Mouse (Mus musculus) intestine, embryonic 16.5 days (tissue): ENCODE data around the gene Ssbp2. TPM values are rescaled to one million over a fixed set of nuclear protein-coding genes. Genes with fewer than 3 reads are reported as not detected.

Experiments
- ATAC-seq: fragments of 200-750 bp; cut with Nextera tagmentation; 2 replicates; pipeline ENCODE4 v1.8.0; 2017; ENCODE audit warnings: moderate TSS enrichment, moderate library complexity
- H3K27ac ChIP-seq: fragments of 300-500 bp; sonication (generic); 2 replicates; pipeline ENCODE4 v1.5.1; 2014; ENCODE audit warnings: mild to moderate bottlenecking, low read length
- H3K27me3 ChIP-seq: fragments of 300-500 bp; sonication (generic); replicated peaks from 2 replicates; pipeline ENCODE4 v1.6.1; 2014; ENCODE audit warnings: low read length, control low read depth, mixed read lengths; ENCODE audit not compliant: control insufficient read depth, insufficient read depth
- H3K36me3 ChIP-seq: fragments of 300-500 bp; sonication (generic); 2 replicates; pipeline ENCODE4 v1.6.1; 2014; ENCODE audit warnings: low read length, control low read depth; ENCODE audit not compliant: control insufficient read depth, insufficient read depth
- H3K4me1 ChIP-seq: fragments of 300-500 bp; sonication (generic); 2 replicates; pipeline ENCODE4 v1.6.1; 2014; ENCODE audit warnings: low read length, control low read depth, mixed read lengths; ENCODE audit not compliant: control insufficient read depth, insufficient read depth
- H3K4me2 ChIP-seq: fragments of 300-500 bp; sonication (generic); 2 replicates; pipeline ENCODE4 v1.6.1; 2014; ENCODE audit warnings: low read depth, low read length, control low read depth
- H3K4me3 ChIP-seq: fragments of 300-500 bp; sonication (generic); 2 replicates; pipeline ENCODE4 v1.5.1; 2014; ENCODE audit warnings: mild to moderate bottlenecking, low read length
- H3K9ac ChIP-seq: fragments of 300-500 bp; sonication (generic); 2 replicates; pipeline ENCODE4 v1.6.1; 2014; ENCODE audit warnings: low read depth, low read length
- H3K9me3 ChIP-seq: fragments of 300-500 bp; sonication (generic); 2 replicates; pipeline ENCODE4 v1.6.1; 2016; ENCODE audit warnings: low read length, control low read depth; ENCODE audit not compliant: control insufficient read depth
- WGBS: fragments of 180-500 bp; shearing (Covaris S2); extraction: QIAGEN DNeasy Blood & Tissue Kit; methylation state at CpG from one replicate; pipeline ENCODE4 v1.1.7; 2014; 5-methylcytosine and 5-hydroxymethylcytosine counted together
- polyA plus RNA-seq: library from polyadenylated mRNA; unstranded; fragments of >200 nt; fragmentation: Nextera tagmentation; extraction: Ambion mirVana; gene quantifications from 2 replicates; pipeline ENCODE4 v1.2.1, GENCODE M21; 2015

The Ssbp2 gene
- polyA plus RNA-seq, 1 experiment from 2014 or later: 78.7 TPM

DNA sequence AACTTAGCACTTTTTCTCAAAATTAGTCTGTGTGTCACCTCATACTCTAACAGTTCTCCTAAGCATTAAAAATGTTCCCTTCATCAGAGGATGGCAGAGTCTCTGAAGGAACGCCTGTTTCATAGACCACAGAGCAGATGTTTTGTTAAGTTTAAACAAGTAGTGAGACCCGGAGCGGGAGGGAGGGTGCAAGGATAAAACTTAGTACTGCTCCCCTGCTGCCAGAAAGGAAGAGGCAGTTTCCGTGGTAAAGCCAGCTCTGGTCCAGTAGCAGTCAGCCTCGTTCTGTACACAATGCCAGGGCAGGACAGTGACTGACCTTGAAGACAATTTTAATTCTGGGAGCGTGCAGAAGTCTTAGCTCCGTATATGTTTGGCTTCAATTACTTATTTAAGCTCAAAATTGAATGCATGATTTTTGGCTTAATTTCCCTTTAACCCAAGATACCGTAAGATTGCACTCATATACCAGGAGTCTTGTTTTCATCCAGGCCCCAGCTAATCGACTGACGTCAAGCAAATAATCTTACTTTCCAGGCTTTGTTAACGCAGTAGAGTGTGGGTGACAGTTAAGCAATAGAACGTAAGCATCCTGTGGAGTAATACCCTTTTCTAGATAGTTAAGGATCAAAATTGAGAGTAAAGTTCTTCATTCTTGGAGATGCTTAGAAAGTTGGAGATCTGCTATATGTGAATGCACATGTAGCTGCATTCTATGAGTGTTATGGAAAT lies 42.7 kb downstream of the Ssbp2 start:
- no peak for ATAC-seq
- Histone ChIP-seq H3K9me3 (no peaks in the 10 kb centered on the region), H3K9ac (no peak overlapping the region), H3K4me3 (no peak overlapping the region), H3K27ac (no peak overlapping the region), H3K4me1 (no peaks in the 10 kb centered on the region; the same call in 1 of the 2 replicates), H3K27me3 (no peaks in the 10 kb centered on the region), H3K4me2 (no peak overlapping the region), H3K36me3 (no peaks in the 10 kb centered on the region)
- 69% methylated on average over 12 of the region's 12 CpGs for WGBS

- Histone ChIP-seq H3K4me1 (peaks cover 6% of the 10 kb centered on the region), H3K27me3 (no peaks in the 10 kb centered on the region), H3K27ac (no peak overlapping the region), H3K4me2 (no peak overlapping the region), H3K36me3 (no peaks in the 10 kb centered on the region), H3K9me3 (no peaks in the 10 kb centered on the region), H3K4me3 (no peak overlapping the region), H3K9ac (no peak overlapping the region)
- WGBS: 61% methylated on average over 1 of the region's 1 CpGs
- ATAC-seq: no peak
Measured at GRCm38 (mm10) chr13:91508991-91509390, 48.9 kb downstream of the Ssbp2 start.

DNA sequence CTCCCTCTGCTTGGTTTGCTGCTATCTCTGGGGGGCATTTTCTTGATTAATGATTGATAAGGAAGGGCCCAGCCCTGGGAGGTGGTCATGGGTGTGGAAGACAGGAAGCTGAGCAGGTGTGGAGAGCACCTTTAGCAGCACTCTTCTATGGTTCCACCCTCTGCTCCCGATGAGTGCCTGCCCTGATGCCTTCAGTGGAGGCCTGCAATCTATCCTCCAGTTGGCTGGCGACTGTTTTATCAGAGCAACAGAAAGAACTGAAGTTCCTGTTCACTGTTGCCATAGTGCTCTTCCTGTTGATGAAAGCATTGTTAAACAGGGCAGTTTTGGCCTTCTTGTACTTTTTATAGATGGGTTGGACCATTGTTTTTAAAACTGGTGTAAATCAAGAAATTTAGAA lies 49.4 kb downstream of the Ssbp2 start:
- H3K27me3 ChIP-seq: no peaks in the 10 kb centered on the region
- H3K27ac ChIP-seq: no peak overlapping the region
- WGBS: 36% methylated on average over 2 of the region's 2 CpGs
- peaks cover 6% of the 10 kb centered on the region for H3K4me1 ChIP-seq
- H3K4me2 ChIP-seq: no peak overlapping the region
- ATAC-seq: no peak
- no peak overlapping the region for H3K9ac ChIP-seq
- H3K4me3 ChIP-seq: no peak overlapping the region
- no peaks in the 10 kb centered on the region for H3K9me3 ChIP-seq
- H3K36me3 ChIP-seq: no peaks in the 10 kb centered on the region

DNA sequence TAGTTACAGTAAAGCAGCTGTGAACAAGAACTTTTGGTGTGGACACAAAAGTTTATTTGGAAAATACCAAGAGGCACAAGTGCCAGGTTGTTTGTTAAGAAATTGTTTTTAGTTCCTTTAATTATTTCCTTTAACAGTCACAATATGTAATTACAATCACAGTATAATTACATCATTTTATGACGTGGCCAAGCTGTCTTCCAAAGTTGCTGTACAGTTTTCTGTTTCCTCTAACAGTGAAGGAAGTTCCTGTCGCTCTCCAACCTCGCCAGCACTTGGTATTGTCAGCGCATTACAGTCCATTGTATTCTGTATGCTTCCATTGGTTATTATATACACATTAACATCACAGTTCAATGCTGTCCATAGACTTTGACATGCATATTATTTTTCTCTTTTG lies 54.9 kb downstream of the Ssbp2 start:
- H3K4me2 ChIP-seq: no peak overlapping the region
- H3K27me3 ChIP-seq: no peaks in the 10 kb centered on the region
- WGBS: 84% methylated on average over 4 of the region's 4 CpGs
- H3K27ac ChIP-seq: no peak overlapping the region
- H3K36me3 ChIP-seq: no peaks in the 10 kb centered on the region
- H3K9ac ChIP-seq: no peak overlapping the region
- no peak for ATAC-seq
- no peaks in the 10 kb centered on the region for H3K9me3 ChIP-seq
- 0 out of 2 replicates have a peak, but pooled peaks cover 3% of the 10 kb centered on the region for H3K4me1 ChIP-seq
- H3K4me3 ChIP-seq: no peak overlapping the region

- Histone ChIP-seq H3K4me2 (no peak overlapping the region), H3K27ac (no peak overlapping the region), H3K36me3 (no peaks in the 10 kb centered on the region), H3K27me3 (no peaks in the 10 kb centered on the region), H3K9me3 (no peaks in the 10 kb centered on the region), H3K4me1 (0 out of 2 replicates have a peak, but pooled peaks cover 3% of the 10 kb centered on the region), H3K4me3 (no peak overlapping the region), H3K9ac (no peak overlapping the region)
- ATAC-seq: no peak
- WGBS: 40% methylated on average over 4 of the region's 4 CpGs
Measured at GRCm38 (mm10) chr13:91520073-91520750, 60.1 kb downstream of the Ssbp2 start.

GRCm38 (mm10) chr13:91520968-91521367 lies 60.9 kb downstream of the Ssbp2 start:
- H3K27ac ChIP-seq: no peak overlapping the region
- H3K36me3 ChIP-seq: no peaks in the 10 kb centered on the region
- no peak for ATAC-seq
- no peaks in the 10 kb centered on the region for H3K9me3 ChIP-seq
- H3K4me2 ChIP-seq: no peak overlapping the region
- no peak overlapping the region for H3K9ac ChIP-seq
- 98% methylated on average over 1 of the region's 1 CpGs for WGBS
- no peak overlapping the region for H3K4me3 ChIP-seq
- H3K27me3 ChIP-seq: no peaks in the 10 kb centered on the region
- 0 out of 2 replicates have a peak, but pooled peaks cover 3% of the 10 kb centered on the region for H3K4me1 ChIP-seq

GRCm38 (mm10) chr13:91526058-91526457 lies 66.0 kb downstream of the Ssbp2 start:
- no peak for ATAC-seq
- H3K27me3 ChIP-seq: no peaks in the 10 kb centered on the region
- H3K9me3 ChIP-seq: no peaks in the 10 kb centered on the region
- no peak overlapping the region for H3K4me2 ChIP-seq
- H3K9ac ChIP-seq: no peak overlapping the region
- no peak overlapping the region for H3K4me3 ChIP-seq
- no peaks in the 10 kb centered on the region for H3K4me1 ChIP-seq
- no peak overlapping the region for H3K27ac ChIP-seq
- no peaks in the 10 kb centered on the region for H3K36me3 ChIP-seq
- WGBS: 92% methylated on average over 12 of the region's 12 CpGs

DNA sequence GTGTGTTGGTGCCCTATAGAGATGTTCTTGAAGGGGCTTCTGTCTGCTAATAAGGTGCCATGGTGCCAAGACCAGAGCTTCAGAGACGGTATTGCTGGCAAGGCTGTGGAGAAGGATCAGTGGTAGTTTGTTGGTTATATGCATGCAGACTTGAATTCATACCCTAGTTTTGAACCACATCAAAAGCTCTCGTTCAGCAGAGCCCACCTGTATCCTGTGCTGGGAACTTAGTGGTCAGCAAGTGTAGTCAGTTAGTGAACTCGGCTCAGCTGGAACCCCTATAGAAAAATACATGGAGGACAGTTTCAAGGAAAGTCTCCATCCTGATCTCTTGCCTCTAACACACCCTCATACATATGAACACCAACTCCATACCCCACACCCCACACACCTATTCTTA lies 69.7 kb downstream of the Ssbp2 start:
- no peaks in the 10 kb centered on the region for H3K4me1 ChIP-seq
- no peak overlapping the region for H3K9ac ChIP-seq
- 93% methylated on average over 3 of the region's 3 CpGs for WGBS
- H3K27me3 ChIP-seq: no peaks in the 10 kb centered on the region
- no peak overlapping the region for H3K4me2 ChIP-seq
- peaks cover 6% of the 10 kb centered on the region; the same call in 1 of the 2 replicates for H3K36me3 ChIP-seq
- ATAC-seq: no peak
- no peaks in the 10 kb centered on the region for H3K9me3 ChIP-seq
- no peak overlapping the region for H3K27ac ChIP-seq
- H3K4me3 ChIP-seq: no peak overlapping the region

DNA sequence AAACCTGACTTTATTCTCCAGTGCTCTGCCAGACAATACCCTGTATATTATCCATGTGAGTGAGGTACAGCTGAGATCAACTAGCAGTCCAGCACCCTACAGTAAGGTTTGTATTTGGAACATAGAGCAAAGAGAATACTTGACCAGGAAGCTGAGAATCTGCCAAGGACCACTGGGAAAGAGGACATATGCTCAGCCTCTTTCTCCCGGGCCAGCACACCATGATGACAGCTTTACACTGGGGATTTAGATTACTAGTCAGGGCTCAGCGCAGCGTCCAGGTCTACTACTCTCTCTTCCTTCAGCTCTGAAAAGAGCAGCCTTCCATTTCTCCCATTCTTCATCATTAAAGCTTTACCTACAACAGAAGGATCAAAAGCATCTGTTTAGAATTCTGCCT lies 76.6 kb downstream of the Ssbp2 start:
- Histone ChIP-seq H3K4me1 (no peaks in the 10 kb centered on the region), H3K9me3 (no peaks in the 10 kb centered on the region), H3K4me3 (no peak overlapping the region), H3K4me2 (no peak overlapping the region), H3K27ac (no peak overlapping the region), H3K9ac (no peak overlapping the region), H3K27me3 (no peaks in the 10 kb centered on the region), H3K36me3 (peaks cover 9% of the 10 kb centered on the region; the same call in 1 of the 2 replicates)
- 84% methylated on average over 3 of the region's 3 CpGs for WGBS
- no peak for ATAC-seq
